Mouse (Mus musculus): ENCODE data around the gene Bicc1. TPM values are rescaled to one million over a fixed set of nuclear protein-coding genes. Genes with fewer than 3 reads are reported as not detected.
"Not testable (repeated sequence)": the region's sequence is repeated elsewhere in the genome, so short reads cannot be mapped to it uniquely, and the experiment has no call there.

Gene Bicc1
- polyA plus RNA-seq, 2 experiments: 1.7 to 1.8 TPM

DNA sequence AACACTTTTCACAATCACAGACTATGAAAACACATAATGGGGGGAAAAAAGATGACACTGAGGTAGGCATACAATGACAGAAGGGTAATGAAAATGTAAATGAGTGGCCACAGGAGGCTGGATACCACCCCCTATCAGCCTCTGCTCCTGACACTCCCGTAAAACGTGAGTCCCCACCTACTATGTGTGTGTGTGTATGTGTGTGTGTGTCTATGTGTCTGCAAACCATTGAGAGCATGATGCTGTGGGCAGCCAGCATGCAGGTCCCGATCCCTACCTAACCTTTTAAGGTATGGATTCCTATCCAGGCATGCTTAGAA, 209.4 kb downstream of the Bicc1 start:
- Histone ChIP-seq H3K4me3 (ENCODE audit: insufficient read depth in 1 of 2, low read depth in 2 of 2, low read length in 2 of 2) (no peak overlapping the region), H3K9ac (replicated peaks) (no peak overlapping the region), H3K36me3 (replicated peaks; ENCODE audit: control insufficient read depth, insufficient read depth, low read depth) (no peaks in the 10 kb centered on the region), H3K4me2 (ENCODE audit: low read depth) (no peak overlapping the region), H3K27me3 (ENCODE audit: control insufficient read depth, insufficient read depth, low read length) (no peaks in the 10 kb centered on the region), H3K4me1 (replicated peaks; ENCODE audit: control insufficient read depth in 2 of 2, insufficient read depth in 2 of 2, low read length in 1 of 2) (no peaks in the 10 kb centered on the region), H3K9me3 (ENCODE audit: control insufficient read depth, low read length) (no peaks in the 10 kb centered on the region), H3K27ac (no peak overlapping the region)
- DNase-seq (ENCODE audit: low read depth in 3 of 3, low spot score in 3 of 3) (no peak), ATAC-seq (ENCODE audit: insufficient read depth) (no peak)
- 48% methylated on average over 3 of the region's 3 CpGs for WGBS (ENCODE audit: insufficient replicate concordance)
- TF ChIP-seq CTCF (IDR thresholded peaks at IDR 0.05; ENCODE audit: low read depth): no peak

DNA sequence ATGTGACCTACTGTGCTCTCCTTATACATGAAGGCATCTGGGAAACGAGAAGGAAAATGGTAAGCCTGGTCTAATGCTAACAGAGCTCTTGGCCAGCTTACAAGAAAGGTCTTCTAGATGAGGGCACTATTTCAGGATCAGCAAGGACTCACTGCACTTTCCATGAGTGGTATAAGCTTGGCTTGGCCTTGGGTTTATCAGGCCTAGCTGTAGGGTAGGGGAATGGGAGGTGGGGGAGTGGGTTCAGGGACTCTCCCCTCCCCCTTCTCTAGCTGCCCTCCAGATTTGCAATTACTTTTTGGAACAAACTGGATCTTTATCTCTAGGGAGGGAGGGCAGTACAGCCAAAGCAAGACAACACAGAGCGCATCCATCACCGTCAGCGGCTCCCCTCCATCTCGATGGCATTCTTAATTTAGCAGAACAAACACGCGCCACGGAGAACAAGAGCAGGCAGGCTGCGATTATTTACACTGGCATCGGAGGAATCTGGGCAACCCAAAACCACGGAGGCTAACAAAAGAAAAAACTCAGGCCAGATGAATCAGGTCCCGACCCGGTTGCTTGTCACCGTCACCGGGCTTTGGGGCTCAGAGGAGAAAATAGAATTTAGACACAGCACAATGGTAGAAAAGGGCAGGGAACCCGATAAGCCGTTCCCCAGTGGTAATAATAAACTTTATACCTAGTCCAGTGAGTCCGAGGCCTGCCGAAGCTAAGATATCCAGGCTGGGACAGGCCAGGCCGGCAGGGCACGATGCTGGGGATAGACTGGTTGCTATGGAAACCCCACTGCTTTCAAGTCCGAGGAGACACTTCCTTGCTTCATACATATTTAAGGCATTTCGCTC, 210.0 kb downstream of the Bicc1 start:
- WGBS (ENCODE audit: insufficient replicate concordance): 46% methylated on average over 23 of the region's 23 CpGs
- no peaks in the 10 kb centered on the region for H3K9me3 ChIP-seq (ENCODE audit: control insufficient read depth, low read length)
- H3K36me3 ChIP-seq (replicated peaks; ENCODE audit: control insufficient read depth, insufficient read depth, low read depth): no peaks in the 10 kb centered on the region
- H3K4me1 ChIP-seq (replicated peaks; ENCODE audit: control insufficient read depth in 2 of 2, insufficient read depth in 2 of 2, low read length in 1 of 2): no peaks in the 10 kb centered on the region
- H3K9ac ChIP-seq (replicated peaks): no peak overlapping the region
- ATAC-seq (ENCODE audit: insufficient read depth) (no peak), DNase-seq (ENCODE audit: low read depth in 3 of 3, low spot score in 3 of 3) (no peak)
- TF ChIP-seq CTCF (IDR thresholded peaks at IDR 0.05; ENCODE audit: low read depth): no peak
- no peak for TF ChIP-seq EP300 (IDR thresholded peaks at IDR 0.05; ENCODE audit: low read depth)
- H3K4me3 ChIP-seq (ENCODE audit: insufficient read depth in 1 of 2, low read depth in 2 of 2, low read length in 2 of 2): no peak overlapping the region
- H3K27me3 ChIP-seq (ENCODE audit: control insufficient read depth, insufficient read depth, low read length): no peaks in the 10 kb centered on the region
- H3K27ac ChIP-seq: no peak overlapping the region
- H3K4me2 ChIP-seq (ENCODE audit: low read depth): no peak overlapping the region

GRCm38 (mm10) chr10:70948276-70948675, 211.2 kb downstream of the Bicc1 start:
- no peaks in the 10 kb centered on the region for H3K4me1 ChIP-seq (replicated peaks; ENCODE audit: control insufficient read depth in 2 of 2, insufficient read depth in 2 of 2, low read length in 1 of 2)
- no peak for TF ChIP-seq EP300 (IDR thresholded peaks at IDR 0.05; ENCODE audit: low read depth)
- ATAC-seq (ENCODE audit: insufficient read depth): no peak
- no peaks in the 10 kb centered on the region for H3K9me3 ChIP-seq (ENCODE audit: control insufficient read depth, low read length)
- H3K4me2 ChIP-seq (ENCODE audit: low read depth): no peak overlapping the region
- H3K27me3 ChIP-seq (ENCODE audit: control insufficient read depth, insufficient read depth, low read length): no peaks in the 10 kb centered on the region
- H3K4me3 ChIP-seq (ENCODE audit: insufficient read depth in 1 of 2, low read depth in 2 of 2, low read length in 2 of 2): no peak overlapping the region
- H3K9ac ChIP-seq (replicated peaks): no peak overlapping the region
- no peak for DNase-seq (ENCODE audit: low read depth in 3 of 3, low spot score in 3 of 3)
- no peak overlapping the region for H3K27ac ChIP-seq
- WGBS (ENCODE audit: insufficient replicate concordance): 67% methylated on average over 10 of the region's 10 CpGs
- no peaks in the 10 kb centered on the region for H3K36me3 ChIP-seq (replicated peaks; ENCODE audit: control insufficient read depth, insufficient read depth, low read depth)

DNA sequence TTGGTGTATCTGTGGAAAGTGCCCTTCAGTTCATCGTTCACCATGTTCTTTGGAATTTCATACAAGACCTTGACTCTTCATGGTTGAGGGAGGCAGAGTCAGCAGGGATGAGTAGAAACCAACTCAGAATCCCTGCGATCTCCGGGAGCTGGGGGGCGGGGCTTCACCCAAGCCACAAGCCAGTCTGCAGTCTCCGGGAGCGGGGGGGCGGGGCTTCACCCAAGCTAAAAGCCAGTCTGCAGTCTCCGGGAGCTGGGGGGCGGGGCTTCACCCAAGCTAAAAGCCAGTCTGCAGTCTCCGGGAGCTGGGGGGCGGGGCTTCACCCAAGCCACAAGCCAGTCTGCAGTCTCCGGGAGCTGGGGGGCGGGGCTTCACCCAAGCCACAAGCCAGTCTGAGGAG, 213.4 kb downstream of the Bicc1 start:
- H3K9me3 ChIP-seq (ENCODE audit: control insufficient read depth, low read length); DNase-seq (ENCODE audit: low read depth in 3 of 3, low spot score in 3 of 3); H3K27ac ChIP-seq; H3K4me1 ChIP-seq (replicated peaks; ENCODE audit: control insufficient read depth in 2 of 2, insufficient read depth in 2 of 2, low read length in 1 of 2); H3K4me2 ChIP-seq (ENCODE audit: low read depth); ATAC-seq (ENCODE audit: insufficient read depth); H3K4me3 ChIP-seq (ENCODE audit: insufficient read depth in 1 of 2, low read depth in 2 of 2, low read length in 2 of 2); H3K27me3 ChIP-seq (ENCODE audit: control insufficient read depth, insufficient read depth, low read length); H3K9ac ChIP-seq (replicated peaks); H3K36me3 ChIP-seq (replicated peaks; ENCODE audit: control insufficient read depth, insufficient read depth, low read depth): not testable (repeated sequence)
- 78% methylated on average over 13 of the region's 13 CpGs for WGBS (ENCODE audit: insufficient replicate concordance)

GRCm38 (mm10) chr10:70945076-70945475, 214.4 kb downstream of the Bicc1 start:
- Histone ChIP-seq H3K4me2 (ENCODE audit: low read depth) (no peak overlapping the region), H3K27me3 (ENCODE audit: control insufficient read depth, insufficient read depth, low read length) (no peaks in the 10 kb centered on the region), H3K9ac (replicated peaks) (no peak overlapping the region), H3K4me3 (ENCODE audit: insufficient read depth in 1 of 2, low read depth in 2 of 2, low read length in 2 of 2) (no peak overlapping the region), H3K4me1 (replicated peaks; ENCODE audit: control insufficient read depth in 2 of 2, insufficient read depth in 2 of 2, low read length in 1 of 2) (no peaks in the 10 kb centered on the region), H3K27ac (no peak overlapping the region), H3K9me3 (ENCODE audit: control insufficient read depth, low read length) (no peaks in the 10 kb centered on the region), H3K36me3 (replicated peaks; ENCODE audit: control insufficient read depth, insufficient read depth, low read depth) (no peaks in the 10 kb centered on the region)
- TF ChIP-seq CTCF (IDR thresholded peaks at IDR 0.05; ENCODE audit: low read depth) (no peak), EP300 (IDR thresholded peaks at IDR 0.05; ENCODE audit: low read depth) (no peak)
- DNase-seq (ENCODE audit: low read depth in 3 of 3, low spot score in 3 of 3) (no peak), ATAC-seq (ENCODE audit: insufficient read depth) (no peak)
- WGBS (ENCODE audit: insufficient replicate concordance): 64% methylated on average over 12 of the region's 12 CpGs
